Mouse (Mus musculus) layer of hippocampus, postnatal 25 days (tissue): ENCODE results near the gene Bcl2l10. TPM values are rescaled to one million over a fixed set of nuclear protein-coding genes. Genes with fewer than 3 reads are reported as not detected.
"Not testable (repeated sequence)": the region's sequence is repeated elsewhere in the genome, so short reads cannot be mapped to it uniquely, and the experiment has no call there.

ENCODE experiments used
- DNase-seq, 2 experiments: peaks; one replicate each; pipeline ENCODE4 v3.0.0; 2022; ENCODE audit warnings: mixed read lengths in 2 of 2, low spot score in 1 of 2; ENCODE audit errors: extremely low spot score in 1 of 2
- total RNA-seq, 2 experiments: library from RNA; stranded (reverse); gene quantifications; 2 replicates each; pipeline ENCODE4 v1.2.3; 2021

Bcl2l10 gene
- total RNA-seq, 2 experiments from 2014 or later, result 0.22 TPM; not detected in 1

- DNase-seq, result no peak
These were observed 9.5 kb upstream of the Bcl2l10 start for GRCm38 (mm10) chr9:75338016-75338415.

GRCm38 (mm10) chr9:75342433-75342832, 5.1 kb upstream of the Bcl2l10 start:
- DNase-seq, result no peak

- DNase-seq, result no peak
These were observed 508 bp downstream of the Bcl2l10 start for GRCm38 (mm10) chr9:75348066-75348465.

DNA sequence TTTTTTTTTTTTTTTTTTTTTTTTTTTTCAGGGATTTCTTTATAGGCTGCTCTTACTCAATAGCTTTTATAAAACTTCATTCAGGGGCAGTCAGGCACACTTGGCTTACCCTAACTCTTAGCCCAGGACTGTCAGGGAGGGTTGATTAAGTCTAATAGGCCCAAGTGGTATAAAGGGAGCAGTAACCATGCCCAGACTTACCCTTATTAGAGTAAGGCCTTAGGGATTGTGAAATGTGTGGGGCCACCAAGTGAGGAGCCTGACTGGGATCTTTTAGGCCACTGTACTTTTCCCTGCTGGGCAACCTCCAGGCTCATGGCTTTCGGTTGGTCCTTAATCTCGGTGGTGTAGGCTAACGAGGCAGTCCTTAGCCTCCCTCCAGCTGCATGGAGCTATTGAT, 1.1 kb downstream of the Bcl2l10 start:
- no peak for DNase-seq

- DNase-seq, result no peak
These were observed 5.5 kb downstream of the Bcl2l10 start for GRCm38 (mm10) chr9:75353094-75353493.

DNA sequence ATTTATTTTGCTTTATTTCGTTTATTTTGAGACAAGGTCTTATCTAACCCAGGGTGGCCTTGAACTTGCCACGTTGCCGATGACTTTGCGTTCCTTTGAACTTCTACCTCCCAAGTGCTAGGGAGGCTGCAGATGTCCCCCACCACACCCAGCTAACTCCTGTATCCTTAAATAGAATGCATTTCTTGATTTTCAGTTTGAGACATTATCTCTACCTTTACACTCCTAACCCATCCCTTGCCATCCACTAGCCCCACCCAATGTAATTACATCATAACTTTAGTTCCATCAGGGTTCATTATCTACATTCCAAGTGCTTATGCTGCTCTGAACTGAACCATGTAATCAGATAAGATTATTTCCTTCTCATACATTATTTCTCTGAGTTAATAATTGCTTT, 8.2 kb downstream of the Bcl2l10 start:
- DNase-seq, result no peak

GRCm38 (mm10) chr9:75357087-75357654, 9.6 kb downstream of the Bcl2l10 start:
- DNase-seq, result peak in 1 of 2 experiments; percentile 21

- peak in 1 of 2 experiments; percentile 81 for DNase-seq
These were observed 14.1 kb downstream of the Bcl2l10 start for GRCm38 (mm10) chr9:75361699-75362098.

DNA sequence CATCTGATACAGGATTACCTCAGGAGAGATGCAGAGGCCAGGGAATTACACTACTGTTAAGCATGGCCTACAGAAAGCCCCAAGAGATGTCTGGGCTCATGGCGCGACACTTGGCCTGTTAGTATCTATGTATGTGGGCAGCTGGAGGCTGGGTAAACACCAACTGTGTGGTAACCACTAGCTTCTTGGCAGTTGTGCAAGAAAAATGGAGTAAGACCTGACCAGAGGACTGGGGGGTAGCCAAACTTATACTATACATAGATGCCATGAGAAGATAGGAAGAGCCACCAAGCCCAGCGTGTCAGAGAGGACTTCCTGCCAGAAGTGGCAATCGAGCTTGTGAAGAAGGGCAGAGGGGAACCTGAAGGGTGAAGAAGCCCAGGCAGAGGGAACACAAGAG, 14.6 kb downstream of the Bcl2l10 start:
- no peak for DNase-seq

- DNase-seq, result no peak
These were observed 15.4 kb downstream of the Bcl2l10 start for GRCm38 (mm10) chr9:75363001-75363400.

DNA sequence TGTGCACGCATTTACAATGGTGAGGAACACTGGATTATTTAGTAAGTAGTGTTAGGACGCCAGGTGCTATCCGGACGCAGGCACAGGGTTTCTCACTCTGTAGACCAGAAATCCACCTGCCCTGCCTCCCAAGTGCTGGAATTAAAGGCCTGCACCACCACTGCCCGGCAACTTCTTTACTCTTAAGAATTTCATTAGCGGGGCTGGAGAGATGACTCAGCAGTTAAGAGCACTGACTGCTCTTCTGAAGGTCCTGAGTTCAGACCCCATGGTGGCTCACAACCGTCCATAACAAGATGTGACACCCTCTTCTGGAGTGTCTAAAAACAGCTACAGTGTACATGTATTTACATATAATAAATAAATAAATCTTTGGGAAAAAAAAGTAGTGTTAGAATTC, 16.1 kb downstream of the Bcl2l10 start:
- not testable (repeated sequence) for DNase-seq

GRCm38 (mm10) chr9:75365195-75365594, 17.6 kb downstream of the Bcl2l10 start:
- no peak for DNase-seq

DNA sequence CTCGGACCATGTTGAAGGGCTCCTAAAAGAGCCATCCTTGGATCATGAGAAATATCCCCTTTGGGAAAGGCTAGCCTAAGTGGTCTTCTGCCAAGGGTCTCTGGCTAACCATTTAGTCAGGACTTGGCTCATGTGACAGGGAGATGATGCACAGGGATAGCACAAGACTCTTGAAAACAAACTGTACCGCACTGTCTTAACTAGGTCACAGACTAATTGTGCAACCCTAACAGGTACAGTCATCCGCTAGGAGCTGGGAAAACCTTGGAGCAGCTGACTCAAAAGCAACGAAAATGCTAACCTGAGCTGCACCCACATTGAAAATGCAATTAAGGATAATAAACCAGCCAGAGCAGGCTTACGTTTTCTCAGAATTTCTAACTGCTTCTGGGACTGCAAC, 18.6 kb downstream of the Bcl2l10 start:
- DNase-seq, result no peak

GRCm38 (mm10) chr9:75368779-75369178, 21.2 kb downstream of the Bcl2l10 start:
- DNase-seq, result no peak

- no peak for DNase-seq
These were observed 28.0 kb downstream of the Bcl2l10 start for GRCm38 (mm10) chr9:75375606-75376005.

DNA sequence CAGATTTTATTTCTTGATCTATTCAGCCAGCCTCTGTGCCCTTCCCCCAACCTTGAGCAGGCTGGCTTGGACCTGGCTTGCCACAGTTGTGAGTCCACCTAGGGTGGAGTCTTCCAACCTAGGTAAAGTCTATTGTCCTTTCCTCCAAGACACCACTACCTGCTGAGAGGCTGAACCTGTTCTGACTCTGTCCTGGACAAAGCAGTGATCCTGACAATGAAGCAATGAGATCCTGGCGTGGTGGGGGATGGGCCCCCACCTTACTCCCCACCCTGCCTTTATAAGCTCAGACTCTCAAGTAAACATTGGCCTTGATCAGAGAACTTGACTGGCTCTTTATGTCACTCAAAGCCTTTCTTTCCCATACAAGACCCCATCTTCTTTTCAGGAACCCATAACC, 28.9 kb downstream of the Bcl2l10 start:
- no peak for DNase-seq

- DNase-seq, result no peak
These were observed 31.2 kb downstream of the Bcl2l10 start for GRCm38 (mm10) chr9:75378774-75379173.

DNA sequence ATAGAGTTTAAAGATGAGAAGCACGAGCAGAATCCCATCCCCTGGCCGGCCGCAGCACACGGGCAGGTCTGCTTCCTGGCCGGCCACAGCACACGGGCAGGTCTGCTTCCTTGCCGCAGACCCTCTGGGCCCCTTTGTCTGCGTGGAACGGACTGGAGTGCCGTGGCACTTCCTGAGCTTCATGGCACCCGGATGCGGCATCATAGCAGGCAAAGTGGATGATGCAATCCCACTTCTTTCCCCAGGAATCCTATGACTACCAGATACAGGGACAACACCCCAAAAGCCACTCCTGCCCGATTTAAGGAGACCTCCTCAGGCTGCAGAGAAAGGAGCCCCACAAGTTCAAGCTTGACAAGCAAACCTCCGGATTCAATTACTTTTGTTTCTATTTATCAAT, 35.3 kb downstream of the Bcl2l10 start:
- DNase-seq, result no peak

GRCm38 (mm10) chr9:75383785-75384184, 36.2 kb downstream of the Bcl2l10 start:
- no peak for DNase-seq

GRCm38 (mm10) chr9:75384337-75384962, 36.9 kb downstream of the Bcl2l10 start:
- no peak for DNase-seq

- no peak for DNase-seq
These were observed 37.8 kb downstream of the Bcl2l10 start for GRCm38 (mm10) chr9:75385218-75385974.

GRCm38 (mm10) chr9:75393251-75393650, 45.7 kb downstream of the Bcl2l10 start:
- no peak for DNase-seq
